Mouse (Mus musculus) induced T-regulatory cell, adult 2 months (primary cell): Measurements from ENCODE around the gene Prkar2a.

ENCODE experiments used
- DNase-seq: peaks from one replicate; pipeline ENCODE4 v3.0.0-alpha.2; 2012; ENCODE audit warnings: low read depth

Gene Prkar2a

DNA sequence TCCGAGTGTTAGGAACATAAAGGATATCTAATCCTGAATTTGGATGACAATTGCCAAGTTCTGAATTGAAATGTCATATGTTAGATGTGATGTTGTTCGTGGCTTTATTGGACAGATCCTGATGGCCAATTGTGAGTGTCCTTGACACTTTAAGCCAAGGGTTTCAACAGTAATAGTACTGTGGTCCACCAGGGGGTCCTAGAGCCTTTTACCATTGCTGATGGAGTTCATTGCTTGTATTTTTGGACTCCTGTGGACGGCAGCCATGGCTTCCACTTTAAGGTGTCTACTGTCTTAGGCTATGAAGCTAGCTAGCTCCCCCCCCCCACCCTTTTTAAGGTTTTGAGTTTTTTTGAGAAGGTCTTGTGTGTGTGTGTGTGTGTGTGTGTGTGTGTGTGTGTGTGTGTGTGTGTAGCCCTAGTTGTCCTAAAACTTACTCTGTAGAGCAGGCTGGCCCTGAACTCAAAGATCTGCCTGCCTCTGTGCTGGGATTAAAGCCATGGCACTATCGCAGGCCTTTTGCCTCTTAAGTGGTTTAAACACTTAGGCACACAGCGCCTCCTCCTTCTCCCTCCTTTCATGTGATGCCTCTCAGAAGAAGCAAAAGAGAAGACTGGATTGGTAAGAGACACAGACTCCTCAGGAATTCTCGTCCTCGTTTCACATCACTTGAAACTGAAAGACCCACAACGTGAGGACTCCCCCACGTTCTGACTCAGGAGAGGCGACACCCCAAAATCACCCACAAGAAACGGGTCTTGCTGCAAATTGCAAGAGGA, 63.2 kb downstream of the Prkar2a start:
- no peak for DNase-seq

GRCm38 (mm10) chr9:108753326-108753725, 64.2 kb downstream of the Prkar2a start:
- DNase-seq, result peak; percentile 57

DNA sequence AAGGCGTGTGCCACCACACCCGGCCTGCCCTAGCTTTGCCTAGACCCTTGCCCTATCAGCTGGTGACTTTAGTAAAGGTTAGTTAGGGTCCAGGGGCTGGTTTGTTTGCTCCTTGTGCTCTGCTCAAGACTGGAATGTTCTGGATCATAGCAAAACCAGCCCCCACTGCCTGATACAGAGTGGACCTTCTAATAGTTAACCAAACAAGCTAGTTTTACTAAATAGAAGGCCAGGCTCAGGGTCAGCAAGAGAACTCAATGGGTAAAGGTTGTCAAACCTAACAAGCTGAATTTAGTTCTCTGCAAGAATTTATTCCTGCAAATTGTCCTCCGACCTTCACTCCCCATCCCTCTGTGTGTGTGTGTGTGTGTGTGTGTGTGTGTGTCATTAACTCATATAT, 64.9 kb downstream of the Prkar2a start:
- no peak for DNase-seq

GRCm38 (mm10) chr9:108754423-108754822, 65.3 kb downstream of the Prkar2a start:
- DNase-seq, result no peak

GRCm38 (mm10) chr9:108757406-108757805, 68.3 kb downstream of the Prkar2a start:
- DNase-seq, result no peak

GRCm38 (mm10) chr9:108759121-108759520, 70.0 kb downstream of the Prkar2a start:
- DNase-seq, result no peak

- peak; percentile 82 for DNase-seq
These were observed 70.7 kb downstream of the Prkar2a start for GRCm38 (mm10) chr9:108759805-108760204.

GRCm38 (mm10) chr9:108761561-108761960, 72.4 kb downstream of the Prkar2a start:
- DNase-seq, result no peak

DNA sequence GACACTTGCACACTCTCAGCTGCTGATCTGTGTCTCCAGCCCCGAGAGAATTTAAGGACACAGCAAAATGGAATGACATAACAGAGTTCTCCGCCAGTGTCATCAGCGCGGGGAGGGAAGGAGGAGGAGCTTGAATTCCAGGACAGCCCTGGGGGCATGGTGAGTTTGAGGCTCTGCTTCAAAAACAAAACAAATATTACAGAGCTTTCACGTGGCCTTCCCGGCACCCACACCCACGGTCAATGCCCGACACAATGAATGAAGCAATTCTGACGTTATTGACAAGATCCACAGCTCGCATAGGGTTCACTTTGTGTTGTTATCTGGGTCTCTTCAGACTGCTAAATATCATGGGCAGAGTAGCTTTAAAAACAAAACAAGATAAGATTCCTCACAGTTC, 75.9 kb downstream of the Prkar2a start:
- no peak for DNase-seq

DNA sequence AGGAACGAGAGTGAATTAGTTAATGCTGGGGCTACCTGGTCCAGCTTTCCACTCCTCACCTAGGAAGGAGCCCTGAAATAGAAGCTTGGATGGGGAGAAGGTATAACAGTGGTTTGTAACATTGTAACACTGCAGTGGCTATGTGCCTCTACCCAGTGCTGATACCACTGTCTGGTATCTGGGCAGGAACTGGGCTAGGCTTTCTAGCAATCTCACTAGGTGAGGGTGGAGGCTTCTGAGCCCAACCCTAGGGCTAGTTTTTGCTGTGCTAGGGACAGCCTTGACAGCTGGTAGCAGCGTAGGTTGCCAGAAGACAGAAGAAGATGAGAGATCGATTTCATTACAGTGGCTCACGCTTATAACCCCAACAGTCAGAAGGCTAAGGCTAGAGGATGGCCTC, 87.5 kb downstream of the Prkar2a start:
- no peak for DNase-seq

DNA sequence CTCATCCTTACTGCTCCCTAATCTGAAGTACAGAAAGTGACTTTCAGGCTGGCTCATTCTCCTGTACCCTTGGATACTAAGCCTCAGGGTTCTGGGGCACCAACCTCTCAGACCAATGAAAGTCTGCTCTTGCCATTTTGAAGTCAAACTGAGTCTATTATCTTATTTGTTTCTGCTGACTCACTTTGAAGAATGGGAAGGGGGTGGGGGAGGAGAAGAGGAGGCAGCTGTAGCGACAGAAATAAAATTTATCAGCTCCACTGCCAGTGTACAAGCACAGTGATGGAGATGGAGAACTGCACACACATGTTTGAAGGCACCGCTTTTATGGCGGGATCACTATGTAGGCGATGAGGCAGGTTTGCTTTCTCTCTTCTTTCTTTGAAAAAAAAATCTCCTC, 88.2 kb downstream of the Prkar2a start:
- no peak for DNase-seq

DNA sequence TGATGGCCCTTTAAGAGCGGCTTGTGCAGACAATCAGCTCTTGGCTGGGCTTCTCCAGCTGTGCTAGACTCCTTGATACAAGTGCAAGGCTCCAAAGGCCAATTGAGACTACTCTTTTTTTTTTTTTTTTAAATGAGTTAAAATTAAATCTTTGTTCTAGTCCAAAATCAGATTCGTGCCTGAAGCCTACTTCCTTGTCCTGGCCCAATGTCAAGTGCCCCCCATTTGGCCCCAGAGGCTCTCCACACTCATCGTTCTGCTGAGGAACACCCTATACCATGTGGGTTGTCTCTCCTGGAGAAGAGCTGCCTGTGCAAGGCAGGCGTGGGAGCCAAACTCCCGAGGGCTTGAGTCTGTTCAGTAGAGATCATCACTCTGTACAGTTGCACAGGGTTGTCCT, 91.8 kb downstream of the Prkar2a start:
- DNase-seq, result no peak

DNA sequence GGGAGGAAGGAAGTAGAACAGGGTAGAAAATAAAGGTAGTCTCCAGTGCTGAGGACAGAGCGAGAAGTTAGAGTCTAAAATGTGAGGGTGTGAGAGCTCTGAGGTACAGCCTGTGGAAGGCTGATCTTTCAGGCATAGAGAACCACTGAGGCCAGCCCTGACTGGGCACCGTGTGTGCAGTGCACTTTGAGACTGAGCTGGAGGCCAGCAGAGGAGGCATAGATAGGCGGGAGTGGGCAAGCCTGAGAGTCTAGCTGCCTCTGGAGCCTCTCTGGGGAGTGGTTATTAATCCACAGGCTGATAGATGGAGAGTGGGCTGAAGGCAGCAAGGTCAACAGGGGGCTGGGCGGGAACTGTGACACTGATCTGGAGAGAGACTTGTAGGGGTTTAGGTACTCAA, 92.8 kb downstream of the Prkar2a start:
- DNase-seq, result no peak

GRCm38 (mm10) chr9:108782836-108783547, 93.9 kb downstream of the Prkar2a start:
- DNase-seq, result no peak

GRCm38 (mm10) chr9:108783548-108784463, 94.7 kb downstream of the Prkar2a start, which contains the start of gene Ip6k2:
Gene Ip6k2 (plus strand): TSS chr9:108783796.
- peak; percentile 94 for DNase-seq

DNA sequence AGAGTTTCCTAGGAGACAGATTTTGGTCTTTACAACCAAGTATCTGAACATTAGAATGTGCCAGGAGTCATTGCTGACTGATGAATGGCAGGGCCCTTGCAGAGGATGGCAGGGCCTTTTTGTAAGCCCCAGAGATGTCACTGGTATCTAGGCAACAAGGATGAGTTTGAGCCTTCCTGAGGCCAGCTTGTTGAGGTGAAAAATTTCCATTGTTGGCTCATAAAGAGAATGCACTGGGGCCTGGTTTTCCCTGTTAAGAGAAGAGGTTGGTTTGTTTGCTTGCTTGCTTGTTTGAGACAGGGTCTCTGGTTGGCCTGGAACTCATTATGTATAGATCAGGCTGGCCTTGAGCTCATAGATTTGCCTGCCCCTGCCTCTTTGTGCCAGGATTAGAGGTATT, 96.3 kb downstream of the Prkar2a start:
- peak; percentile 43 for DNase-seq

DNA sequence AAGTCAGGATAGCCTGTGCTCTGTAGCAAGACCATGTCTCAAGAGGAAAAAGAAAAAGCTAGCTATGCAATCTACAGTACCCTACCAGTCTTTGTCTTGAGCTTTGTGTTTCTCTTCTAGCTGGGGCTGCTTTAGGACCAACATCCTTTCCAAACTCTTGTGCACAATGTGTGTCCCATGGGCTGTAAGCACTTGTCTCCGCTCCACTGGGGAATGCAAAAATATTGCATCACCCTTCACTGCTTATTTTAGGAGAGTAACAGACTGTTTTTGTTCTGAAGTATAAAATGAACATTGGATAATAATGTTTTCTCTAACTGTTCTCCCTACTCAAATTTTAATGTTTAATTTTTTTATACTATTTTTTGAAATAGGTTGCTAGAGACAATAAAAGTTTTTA, 97.4 kb downstream of the Prkar2a start:
- no peak for DNase-seq

DNA sequence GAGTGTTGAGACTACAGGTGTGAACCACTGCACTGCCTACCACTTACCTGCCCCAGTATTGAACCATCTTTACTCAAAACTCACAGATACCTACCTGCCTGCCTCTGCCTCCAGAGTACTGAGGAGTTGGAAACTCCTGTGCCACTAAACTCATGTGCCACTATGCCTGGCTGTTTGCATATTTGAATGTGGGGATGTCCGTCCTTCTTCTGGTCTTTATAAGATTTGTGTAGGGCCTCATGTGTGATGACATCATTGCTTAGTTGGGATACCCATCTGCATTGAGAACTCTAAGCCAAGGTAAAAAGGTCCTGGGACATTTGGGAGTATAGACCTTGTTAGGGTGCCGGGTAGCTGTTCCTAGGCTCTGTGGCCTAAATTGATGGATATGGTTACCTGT, 98.0 kb downstream of the Prkar2a start:
- no peak for DNase-seq

GRCm38 (mm10) chr9:108788713-108789112, 99.6 kb downstream of the Prkar2a start:
- no peak for DNase-seq

DNA sequence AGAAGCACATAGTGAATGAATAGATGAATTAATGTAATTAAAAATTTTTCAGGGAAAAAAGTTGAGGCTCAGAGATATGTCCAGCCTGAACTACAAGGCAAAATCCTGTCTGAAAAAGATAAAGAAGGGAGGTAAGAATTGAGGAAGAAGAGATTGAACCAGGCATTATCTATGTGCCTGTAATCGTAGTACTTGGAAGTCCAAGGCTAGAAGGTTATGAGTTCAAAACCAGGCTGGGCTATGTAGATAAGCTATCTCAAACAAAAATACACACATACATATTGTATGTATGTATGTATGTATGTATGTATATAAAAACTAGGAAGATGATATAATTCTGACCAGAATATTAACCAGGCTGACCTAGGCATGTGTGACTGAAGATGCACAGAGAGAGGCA, 103.2 kb downstream of the Prkar2a start:
- no peak for DNase-seq

DNA sequence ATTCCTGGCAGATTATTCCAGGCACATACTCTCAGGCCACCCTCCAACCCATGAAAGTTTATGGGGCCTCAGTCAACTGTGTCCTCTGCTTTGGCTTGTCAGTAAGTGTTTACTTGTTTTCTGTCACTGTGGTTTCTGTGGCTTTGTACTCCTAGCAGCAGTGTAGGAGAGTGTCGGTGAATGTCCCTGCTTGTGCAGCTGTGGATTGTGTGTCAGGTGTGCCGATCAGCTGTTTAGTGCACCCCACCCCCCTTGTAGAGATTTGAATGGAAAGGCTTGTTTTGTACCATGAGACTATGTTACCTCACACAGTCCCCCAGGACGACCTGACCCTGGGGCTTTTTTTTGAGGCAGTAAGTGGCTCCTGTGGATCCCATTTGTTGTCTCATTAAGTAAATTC, 103.6 kb downstream of the Prkar2a start:
- DNase-seq, result peak; percentile 59

DNA sequence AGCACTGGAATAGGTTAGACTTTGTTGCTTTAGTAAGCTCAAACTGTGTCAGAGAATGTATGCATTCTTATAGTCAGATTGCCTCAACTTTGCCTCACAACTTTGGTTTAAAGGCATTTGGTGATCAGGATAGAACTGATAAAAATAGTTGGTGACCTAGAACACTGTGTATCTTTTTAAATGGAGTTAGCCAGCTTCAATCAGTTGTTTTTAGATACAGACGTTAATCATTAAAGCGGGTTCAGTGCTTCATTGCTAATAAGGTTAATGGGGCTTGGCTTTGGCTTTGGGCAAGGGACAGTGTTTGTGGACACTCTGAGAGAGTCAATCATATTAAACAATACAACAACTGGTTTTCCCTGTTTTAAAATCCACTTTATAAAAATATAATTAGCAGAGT, 106.2 kb downstream of the Prkar2a start:
- no peak for DNase-seq
